Mouse (Mus musculus): ENCODE data around the gene Dlg2. TPM values are rescaled to one million over a fixed set of nuclear protein-coding genes. Genes with fewer than 3 reads are reported as not detected.
A peak's percentile ranks its signal among the peaks of the same experiment; 100 is the strongest.

Gene Dlg2
- polyA plus RNA-seq, 1 experiment from 2014 or later, result 6.9 TPM

DNA sequence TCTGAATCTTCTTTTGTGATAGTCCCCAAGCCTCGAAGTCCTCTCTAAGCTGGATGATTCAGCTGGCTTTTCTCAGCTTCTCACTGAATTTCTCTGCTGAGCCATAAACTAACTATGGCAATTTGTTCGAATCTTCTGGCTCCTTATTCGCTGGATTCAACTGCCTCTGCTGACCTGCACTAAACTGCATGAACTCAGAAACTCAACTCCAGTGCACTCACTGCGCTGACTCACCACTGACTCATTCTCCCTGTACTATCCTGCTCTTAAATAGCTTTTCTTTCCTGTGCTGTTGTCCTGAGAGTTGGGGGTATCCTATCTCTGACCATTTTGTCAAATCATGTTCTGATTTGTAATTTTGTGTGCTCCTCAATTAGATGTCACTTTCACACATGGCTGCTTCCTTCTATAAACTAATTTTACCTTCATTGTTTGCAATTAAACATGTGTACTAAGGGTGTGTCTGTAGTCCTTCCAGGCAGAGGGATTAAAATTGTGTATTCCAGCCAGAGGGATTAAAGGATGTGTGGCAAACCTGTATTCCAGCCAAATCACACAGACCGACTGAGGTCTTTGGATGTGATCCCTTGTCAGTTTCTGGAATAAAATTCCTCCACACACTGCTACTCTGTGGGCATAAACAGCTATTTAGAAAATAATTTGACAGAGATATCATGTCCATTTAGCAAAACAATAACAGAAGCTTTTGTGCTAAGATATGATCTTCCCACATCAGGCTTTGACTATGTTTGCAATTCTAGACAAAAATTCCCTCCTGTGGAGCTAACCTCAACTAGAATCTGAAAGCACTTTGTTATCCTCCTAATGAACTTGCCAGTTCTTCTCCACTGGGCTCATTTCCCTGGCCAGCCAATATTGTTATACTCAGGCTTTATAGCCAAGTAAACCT is 1115.0 kb downstream of the Dlg2 start:
- H3K4me1 ChIP-seq, result no peaks in the 10 kb centered on the region
- H3K36me3 ChIP-seq, result no peaks in the 10 kb centered on the region
- ATAC-seq (ENCODE audit: low FRiP score), result no peak
- no peak overlapping the region for H3K4me2 ChIP-seq (replicated peaks)
- H3K9me3 ChIP-seq (replicated peaks), result no peaks in the 10 kb centered on the region
- 81% methylated on average over 5 of the region's 5 CpGs for WGBS
- H3K9ac ChIP-seq, result no peak overlapping the region
- H3K4me3 ChIP-seq, result no peak overlapping the region
- H3K27ac ChIP-seq, result no peak overlapping the region
- no peaks in the 10 kb centered on the region for H3K27me3 ChIP-seq

DNA sequence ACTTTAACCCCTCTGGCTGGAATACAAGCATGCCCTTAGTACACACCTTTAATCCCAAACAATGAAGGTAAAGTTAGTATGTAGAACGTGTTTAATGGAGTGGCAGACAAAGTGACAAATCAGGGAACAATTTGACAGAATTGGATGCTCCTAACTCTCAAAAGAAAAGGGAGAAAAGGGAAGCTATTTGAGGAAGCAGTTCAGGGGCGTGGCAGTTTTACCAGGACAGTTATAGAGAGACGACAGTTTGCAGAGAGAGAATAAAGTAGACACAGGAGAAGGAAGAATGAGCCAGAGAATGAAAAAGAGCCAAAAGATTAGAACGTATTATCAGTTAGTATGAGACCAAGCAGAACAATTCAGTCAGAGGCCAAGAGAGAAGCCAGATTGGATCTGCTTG is 1122.1 kb downstream of the Dlg2 start:
- Histone ChIP-seq H3K9me3 (replicated peaks) (no peaks in the 10 kb centered on the region), H3K27me3 (no peaks in the 10 kb centered on the region), H3K4me3 (no peak overlapping the region), H3K27ac (no peak overlapping the region), H3K4me1 (no peaks in the 10 kb centered on the region), H3K9ac (no peak overlapping the region), H3K4me2 (replicated peaks) (no peak overlapping the region), H3K36me3 (no peaks in the 10 kb centered on the region)
- 80% methylated on average over 4 of the region's 4 CpGs for WGBS
- ATAC-seq (ENCODE audit: low FRiP score), result no peak

DNA sequence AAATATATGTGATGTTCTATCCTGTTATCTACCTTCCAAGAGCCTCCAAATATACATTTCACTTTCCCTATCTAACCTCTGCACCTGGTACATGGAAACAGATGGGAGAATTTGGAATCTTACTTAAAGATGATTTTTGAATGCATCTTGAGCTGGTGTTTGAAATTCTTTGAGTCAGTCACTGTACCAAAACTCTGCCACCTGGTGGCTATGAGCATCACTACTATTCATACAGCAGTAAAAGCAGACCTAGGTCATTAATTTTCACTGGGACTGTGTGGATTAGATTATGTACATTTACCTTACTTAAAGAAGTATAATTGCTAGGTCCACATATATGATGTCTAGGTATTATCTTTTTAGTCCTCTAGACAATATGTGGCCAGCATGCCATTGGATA is 1124.8 kb downstream of the Dlg2 start:
- H3K36me3 ChIP-seq, result no peaks in the 10 kb centered on the region
- ATAC-seq (ENCODE audit: low FRiP score), result no peak

DNA sequence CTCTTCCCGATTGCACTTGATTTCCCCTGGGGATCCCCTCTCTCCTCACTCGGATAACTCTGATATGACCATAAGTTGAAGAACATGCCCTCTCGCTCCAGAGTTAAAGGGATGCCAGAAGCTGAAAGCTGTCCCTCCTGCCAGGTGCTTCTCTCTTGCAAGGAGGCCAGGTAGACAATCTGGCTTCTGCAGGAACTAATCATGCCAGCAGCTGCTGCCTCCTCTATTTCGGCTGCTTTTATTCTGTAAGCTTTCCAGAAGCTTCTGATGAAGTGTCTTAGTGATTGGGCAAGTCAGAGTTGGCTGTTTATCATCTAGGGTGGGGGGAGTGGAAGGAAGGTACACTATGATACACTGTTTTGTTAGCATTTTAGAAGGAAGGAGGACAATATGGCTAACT is 1127.1 kb downstream of the Dlg2 start:
- H3K36me3 ChIP-seq, result no peaks in the 10 kb centered on the region
- H3K9me3 ChIP-seq (replicated peaks), result no peaks in the 10 kb centered on the region
- no peak overlapping the region for H3K4me2 ChIP-seq (replicated peaks)
- no peak overlapping the region for H3K9ac ChIP-seq
- no peaks in the 10 kb centered on the region for H3K27me3 ChIP-seq
- H3K4me1 ChIP-seq, result no peaks in the 10 kb centered on the region
- 68% methylated on average over 4 of the region's 4 CpGs for WGBS
- H3K27ac ChIP-seq, result no peak overlapping the region
- no peak for ATAC-seq (ENCODE audit: low FRiP score)
- H3K4me3 ChIP-seq, result no peak overlapping the region

More for the DNA sequence above, 1124.8 kb downstream of the Dlg2 start:
- Histone ChIP-seq H3K9me3 (replicated peaks) (no peaks in the 10 kb centered on the region), H3K9ac (no peak overlapping the region), H3K27ac (no peak overlapping the region), H3K4me1 (no peaks in the 10 kb centered on the region), H3K4me2 (replicated peaks) (no peak overlapping the region), H3K4me3 (no peak overlapping the region), H3K27me3 (no peaks in the 10 kb centered on the region)

DNA sequence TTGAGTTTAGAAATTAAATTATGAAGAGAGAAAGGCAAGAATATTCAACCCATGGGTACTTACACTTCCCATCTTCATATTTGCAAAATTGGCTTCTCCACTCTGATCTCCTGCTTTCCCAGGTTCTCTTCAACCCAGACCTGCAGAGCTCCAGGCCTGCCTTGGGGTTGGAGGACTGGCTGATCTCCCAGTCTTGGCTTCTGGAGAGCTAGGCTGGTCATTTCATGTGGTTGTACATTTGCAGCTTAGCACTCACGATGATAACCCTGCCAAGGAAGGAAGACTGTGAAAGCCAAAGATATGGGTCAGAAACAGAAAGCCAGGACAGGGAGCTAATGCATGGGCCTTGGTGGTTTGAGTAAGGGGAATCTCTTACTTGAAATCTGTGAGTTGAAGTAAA is 1176.6 kb downstream of the Dlg2 start:
- no peak overlapping the region for H3K9ac ChIP-seq
- no peak overlapping the region for H3K4me2 ChIP-seq (replicated peaks)
- H3K4me1 ChIP-seq, result no peaks in the 10 kb centered on the region
- no peaks in the 10 kb centered on the region for H3K27me3 ChIP-seq
- WGBS, result 96% methylated on average over 1 of the region's 1 CpGs
- no peaks in the 10 kb centered on the region for H3K9me3 ChIP-seq (replicated peaks)
- no peak for ATAC-seq (ENCODE audit: low FRiP score)
- no peaks in the 10 kb centered on the region for H3K36me3 ChIP-seq
- H3K27ac ChIP-seq, result no peak overlapping the region
- H3K4me3 ChIP-seq, result no peak overlapping the region

DNA sequence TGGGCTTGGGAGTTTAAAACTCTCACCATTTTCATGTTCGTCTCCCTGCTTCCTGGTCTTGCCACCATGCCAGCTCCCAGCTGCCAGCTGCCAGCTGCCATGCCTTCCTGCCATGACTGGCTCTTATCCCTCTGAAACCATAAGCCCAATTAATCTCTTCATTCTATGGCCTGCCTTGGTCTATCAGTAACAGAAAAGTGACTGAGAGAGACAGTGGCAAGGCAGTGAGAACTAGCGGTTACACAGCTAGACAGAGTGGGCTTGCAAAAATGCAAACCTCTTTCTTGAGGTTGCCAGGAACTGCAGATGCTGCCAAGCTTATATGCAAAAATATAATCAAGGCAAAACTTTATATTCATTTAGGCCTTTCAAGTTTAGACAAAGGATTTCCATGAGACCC is 1183.0 kb downstream of the Dlg2 start:
- no peak overlapping the region for H3K27ac ChIP-seq
- H3K4me1 ChIP-seq, result no peaks in the 10 kb centered on the region
- no peaks in the 10 kb centered on the region for H3K27me3 ChIP-seq
- H3K4me3 ChIP-seq, result no peak overlapping the region
- H3K9ac ChIP-seq, result no peak overlapping the region
- 82% methylated on average over 2 of the region's 2 CpGs for WGBS
- no peaks in the 10 kb centered on the region for H3K9me3 ChIP-seq (replicated peaks)
- ATAC-seq (ENCODE audit: low FRiP score), result no peak
- no peaks in the 10 kb centered on the region for H3K36me3 ChIP-seq
- no peak overlapping the region for H3K4me2 ChIP-seq (replicated peaks)

DNA sequence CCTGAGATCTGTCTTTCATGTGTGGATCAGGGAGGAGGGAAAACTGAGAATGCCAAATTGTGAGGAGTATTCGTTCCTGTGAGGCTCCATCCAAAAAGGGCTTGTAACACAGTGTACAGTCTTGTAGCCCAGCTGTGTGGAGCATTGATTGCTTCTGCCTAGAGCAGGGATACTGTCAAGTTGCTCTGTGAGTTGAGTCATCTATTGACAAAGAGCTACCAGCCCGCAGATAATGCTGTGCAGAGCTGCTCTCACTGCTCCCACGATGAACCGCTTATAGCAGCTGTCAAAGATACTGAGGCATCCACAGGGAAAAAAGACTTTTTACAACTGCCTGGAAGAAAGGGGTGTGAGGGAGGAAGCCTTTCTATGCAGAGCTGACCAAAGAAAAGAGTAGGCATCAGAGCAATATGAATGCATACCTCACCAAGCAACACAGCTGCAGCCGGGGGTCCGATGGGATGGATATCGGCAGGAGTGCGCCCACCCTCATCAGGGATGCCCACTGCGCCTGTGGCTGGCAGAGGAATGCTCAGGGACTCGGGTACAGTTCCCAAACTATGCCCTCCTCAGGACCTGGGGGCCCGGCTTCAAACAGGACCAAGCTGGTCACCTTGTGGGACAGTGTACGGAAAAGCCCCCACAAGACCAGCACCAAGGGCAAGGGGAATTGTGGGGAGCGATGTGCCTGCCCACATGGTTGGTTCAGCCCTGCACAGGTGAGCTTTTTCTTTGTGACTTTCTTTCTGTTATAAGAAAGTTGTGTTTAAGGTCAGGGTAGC is 1196.0 kb downstream of the Dlg2 start:
- H3K4me3 ChIP-seq, result no peak overlapping the region
- peak; percentile 58; the same call in 1 of the 2 replicates for ATAC-seq (ENCODE audit: low FRiP score)
- no peaks in the 10 kb centered on the region for H3K27me3 ChIP-seq
- H3K9ac ChIP-seq, result no peak overlapping the region
- 76% methylated on average over 13 of the region's 13 CpGs for WGBS
- no peak overlapping the region for H3K4me2 ChIP-seq (replicated peaks)
- H3K4me1 ChIP-seq, result no peaks in the 10 kb centered on the region
- no peaks in the 10 kb centered on the region for H3K36me3 ChIP-seq
- H3K9me3 ChIP-seq (replicated peaks), result no peaks in the 10 kb centered on the region
- no peak overlapping the region for H3K27ac ChIP-seq

DNA sequence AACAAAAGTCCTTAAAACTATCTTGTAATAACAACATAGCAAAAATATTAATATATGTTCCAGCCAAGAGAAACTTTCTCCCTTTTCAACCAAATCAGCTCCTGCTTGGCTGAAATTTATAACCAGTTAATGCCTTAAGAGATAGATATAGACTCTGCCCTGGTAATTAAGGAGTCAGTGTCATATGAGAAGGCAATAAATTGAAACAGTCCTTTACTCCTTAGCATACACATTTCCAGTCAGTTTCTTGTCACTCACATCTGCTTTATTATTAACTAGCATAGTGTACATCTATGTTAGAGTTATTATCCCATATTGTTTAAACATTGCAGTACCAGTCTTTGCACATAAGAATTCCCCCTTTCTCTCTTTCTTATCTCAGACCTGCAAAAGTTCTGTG is 1197.9 kb downstream of the Dlg2 start:
- Histone ChIP-seq H3K4me2 (replicated peaks) (no peak overlapping the region), H3K9ac (no peak overlapping the region), H3K4me3 (no peak overlapping the region), H3K27ac (no peak overlapping the region), H3K9me3 (replicated peaks) (no peaks in the 10 kb centered on the region), H3K36me3 (no peaks in the 10 kb centered on the region), H3K27me3 (no peaks in the 10 kb centered on the region), H3K4me1 (no peaks in the 10 kb centered on the region)
- ATAC-seq (ENCODE audit: low FRiP score), result no peak

DNA sequence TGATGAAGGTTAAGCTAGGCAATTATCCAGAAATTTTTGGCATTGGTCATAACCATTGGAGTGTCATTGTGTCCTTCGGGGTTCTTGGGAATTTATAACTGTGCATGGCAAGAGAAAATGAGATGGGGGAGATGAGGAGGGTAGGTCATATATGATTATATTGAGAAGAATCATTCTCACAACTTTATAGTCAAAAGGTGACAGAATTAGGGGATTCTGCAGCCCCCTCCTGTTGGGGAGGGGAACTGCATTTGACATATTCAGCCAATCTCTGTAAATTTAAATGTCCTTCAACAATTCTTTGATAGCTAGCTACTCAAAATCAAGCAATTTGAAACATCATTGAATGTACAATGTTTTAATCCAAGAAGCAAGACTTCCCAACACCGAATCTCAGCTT is 1201.5 kb downstream of the Dlg2 start:
- 73% methylated on average over 2 of the region's 2 CpGs for WGBS
- no peak overlapping the region for H3K4me3 ChIP-seq
- H3K4me2 ChIP-seq (replicated peaks), result no peak overlapping the region
- no peaks in the 10 kb centered on the region for H3K4me1 ChIP-seq
- H3K27me3 ChIP-seq, result no peaks in the 10 kb centered on the region
- no peak overlapping the region for H3K27ac ChIP-seq
- H3K36me3 ChIP-seq, result no peaks in the 10 kb centered on the region
- no peak for ATAC-seq (ENCODE audit: low FRiP score)
- no peak overlapping the region for H3K9ac ChIP-seq
- no peaks in the 10 kb centered on the region for H3K9me3 ChIP-seq (replicated peaks)

DNA sequence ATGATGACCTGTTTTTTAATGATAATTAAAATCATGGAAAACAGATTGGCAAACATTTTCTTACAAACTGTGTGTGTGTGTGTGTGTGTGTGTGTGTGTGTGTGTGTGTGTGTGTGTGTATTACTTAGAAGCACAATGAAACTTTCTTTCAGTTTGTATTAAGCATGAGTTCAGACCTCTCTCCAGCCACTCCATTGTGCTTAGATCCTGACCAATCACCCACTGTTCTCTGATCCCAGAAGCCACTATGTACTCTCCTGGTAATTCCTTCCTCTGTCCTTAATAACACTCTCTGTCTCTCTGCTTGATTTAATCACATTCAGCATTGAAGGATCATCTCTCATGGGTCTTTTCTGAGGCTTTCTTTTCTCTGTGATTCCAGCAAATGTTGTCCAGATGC is 1211.5 kb downstream of the Dlg2 start:
- no peaks in the 10 kb centered on the region for H3K9me3 ChIP-seq (replicated peaks)
- no peaks in the 10 kb centered on the region for H3K4me1 ChIP-seq
- no peak overlapping the region for H3K9ac ChIP-seq
- no peaks in the 10 kb centered on the region for H3K27me3 ChIP-seq
- H3K36me3 ChIP-seq, result no peaks in the 10 kb centered on the region
- no peak overlapping the region for H3K4me3 ChIP-seq
- ATAC-seq (ENCODE audit: low FRiP score), result 0 out of 2 replicates have a peak, but pooled peaks have one; percentile 38
- no peak overlapping the region for H3K27ac ChIP-seq
- no peak overlapping the region for H3K4me2 ChIP-seq (replicated peaks)

DNA sequence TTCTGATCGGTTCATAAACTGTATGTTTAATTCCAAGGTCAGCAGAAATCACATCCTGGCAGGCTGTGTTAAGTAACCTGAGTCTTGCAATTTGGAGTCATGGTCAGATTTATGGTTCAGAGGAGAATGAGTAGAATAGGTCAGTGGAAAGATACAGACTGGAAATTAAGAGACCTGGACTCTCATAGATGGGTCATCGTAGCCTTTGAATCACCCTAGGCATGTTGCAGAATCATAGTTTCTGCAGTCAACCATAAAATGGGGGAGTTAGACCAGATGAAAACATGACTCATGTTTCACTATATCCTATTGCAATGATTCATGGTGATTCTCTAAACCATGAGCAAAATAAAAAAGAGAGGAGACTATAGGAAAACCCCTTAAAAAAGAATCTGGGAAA is 1213.4 kb downstream of the Dlg2 start:
- Histone ChIP-seq H3K27me3 (no peaks in the 10 kb centered on the region), H3K4me1 (no peaks in the 10 kb centered on the region), H3K36me3 (no peaks in the 10 kb centered on the region), H3K9ac (no peak overlapping the region), H3K9me3 (replicated peaks) (no peaks in the 10 kb centered on the region), H3K4me2 (replicated peaks) (no peak overlapping the region), H3K4me3 (no peak overlapping the region), H3K27ac (no peak overlapping the region)
- no peak for ATAC-seq (ENCODE audit: low FRiP score)
- 77% methylated on average over 2 of the region's 2 CpGs for WGBS

DNA sequence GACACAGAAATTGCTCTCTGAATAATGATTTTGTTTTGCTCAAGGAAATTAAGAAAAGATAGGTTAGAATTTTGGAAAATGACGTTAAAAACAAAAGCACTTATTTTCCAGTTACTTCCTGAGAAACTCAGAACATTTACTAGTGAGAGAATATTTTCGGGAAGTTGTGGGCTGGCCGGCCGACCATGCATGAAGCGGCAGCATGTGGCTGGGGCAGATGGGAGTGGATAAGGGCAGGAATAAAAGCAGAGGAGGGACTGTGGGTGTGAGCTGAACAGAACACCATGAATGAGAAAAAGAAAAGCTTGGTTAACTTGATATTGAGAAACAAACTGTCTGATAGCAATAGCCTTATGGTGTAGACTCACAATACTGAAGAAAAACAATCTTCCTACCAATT is 1233.4 kb downstream of the Dlg2 start:
- Histone ChIP-seq H3K9ac (no peak overlapping the region), H3K4me2 (replicated peaks) (no peak overlapping the region), H3K4me1 (no peaks in the 10 kb centered on the region), H3K27me3 (no peaks in the 10 kb centered on the region), H3K36me3 (no peaks in the 10 kb centered on the region), H3K9me3 (replicated peaks) (no peaks in the 10 kb centered on the region), H3K4me3 (no peak overlapping the region), H3K27ac (no peak overlapping the region)
- 73% methylated on average over 5 of the region's 5 CpGs for WGBS
- ATAC-seq (ENCODE audit: low FRiP score), result no peak

DNA sequence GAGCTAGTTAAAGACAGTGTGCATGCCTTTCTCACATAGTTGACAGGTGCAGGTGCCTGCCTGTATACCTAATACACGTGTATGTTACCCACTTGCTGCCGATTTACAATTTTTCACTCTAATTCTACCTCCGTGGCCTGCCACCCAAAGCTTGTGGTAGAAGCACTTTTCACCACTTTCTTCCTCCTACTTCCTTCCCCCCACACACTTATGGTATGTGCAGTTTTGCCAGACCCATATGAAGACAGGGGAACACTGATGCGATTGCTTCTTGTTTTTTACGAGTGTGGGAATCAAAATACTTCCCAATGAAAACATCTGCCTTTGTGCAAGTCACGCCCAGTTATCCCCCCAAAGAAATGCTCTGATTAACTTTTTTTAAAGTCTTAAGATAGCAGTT is 1234.7 kb downstream of the Dlg2 start:
- no peak for ATAC-seq (ENCODE audit: low FRiP score)
- 83% methylated on average over 6 of the region's 6 CpGs for WGBS

More for the DNA sequence above, 1234.7 kb downstream of the Dlg2 start:
- no peaks in the 10 kb centered on the region for H3K9me3 ChIP-seq (replicated peaks)
- no peaks in the 10 kb centered on the region for H3K27me3 ChIP-seq
- H3K4me1 ChIP-seq, result no peaks in the 10 kb centered on the region
- H3K9ac ChIP-seq, result no peak overlapping the region
- no peak overlapping the region for H3K27ac ChIP-seq
- no peaks in the 10 kb centered on the region for H3K36me3 ChIP-seq
- no peak overlapping the region for H3K4me3 ChIP-seq
- H3K4me2 ChIP-seq (replicated peaks), result no peak overlapping the region
